Mouse (Mus musculus): Measurements from ENCODE around the gene Mast4.

- TF ChIP-seq TAL1 (IDR thresholded peaks at IDR 0.05; ENCODE audit: low read length) = no peak
- TF ChIP-seq GATA1 (IDR thresholded peaks at IDR 0.05; ENCODE audit: low read length) = no peak
These were observed 113.7 kb downstream of the Mast4 start for GRCm38 (mm10) chr13:103220479-103221064.

Data from erythroblast, embryonic 14.5 days (primary cell).